Mouse (Mus musculus): ENCODE measurements around the gene Eif4a2.

Eif4a2 gene

DNA sequence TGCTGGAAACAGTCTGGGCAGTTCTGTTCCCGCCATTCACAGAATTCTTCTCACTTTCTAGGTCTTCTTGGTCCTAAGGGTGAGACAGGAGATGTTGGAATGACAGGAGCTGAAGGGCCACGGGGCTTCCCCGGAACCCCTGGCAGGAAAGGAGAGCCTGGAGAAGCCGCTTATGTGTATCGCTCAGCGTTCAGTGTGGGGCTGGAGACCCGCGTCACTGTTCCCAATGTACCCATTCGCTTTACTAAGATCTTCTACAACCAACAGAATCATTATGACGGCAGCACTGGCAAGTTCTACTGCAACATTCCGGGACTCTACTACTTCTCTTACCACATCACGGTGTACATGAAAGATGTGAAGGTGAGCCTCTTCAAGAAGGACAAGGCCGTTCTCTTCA is 49.8 kb downstream of the Eif4a2 start:
- CTCF ChIA-PET, result no interaction called here
- POLR2A ChIA-PET, result no interaction called here

DNA sequence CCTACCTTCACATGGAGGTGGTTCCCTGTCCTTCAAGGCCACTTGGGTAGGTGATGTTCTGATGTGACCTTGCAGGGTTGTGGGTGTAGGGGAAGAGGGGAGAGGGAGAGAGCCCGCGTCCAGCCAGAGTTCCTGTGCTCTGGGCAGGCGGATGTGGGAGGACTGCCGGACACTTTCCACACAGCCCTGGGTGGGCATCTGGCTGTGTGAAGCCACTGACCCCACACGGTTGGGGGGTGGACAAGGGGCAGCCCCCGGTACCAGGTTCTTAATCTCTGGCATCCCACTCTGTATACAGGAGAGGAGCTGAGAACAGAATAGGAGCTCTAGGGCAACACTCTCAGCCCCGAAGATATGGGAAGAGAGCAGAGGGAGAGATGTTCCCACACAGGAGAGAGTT is 51.0 kb downstream of the Eif4a2 start:
- POLR2A ChIA-PET, result interaction anchor here in 1 of 4 experiments (1.1 to 1.3 kb wide), 2 partner anchors 58 to 107 kb away, joined by 3 to 4 read pairs; no protein-coding TSS in a partner anchor
- CTCF ChIA-PET, result interaction anchor here in 1 of 4 experiments (0.6 kb wide), 1 partner anchor 57 kb away, joined by 8 read pairs; no protein-coding TSS in a partner anchor

DNA sequence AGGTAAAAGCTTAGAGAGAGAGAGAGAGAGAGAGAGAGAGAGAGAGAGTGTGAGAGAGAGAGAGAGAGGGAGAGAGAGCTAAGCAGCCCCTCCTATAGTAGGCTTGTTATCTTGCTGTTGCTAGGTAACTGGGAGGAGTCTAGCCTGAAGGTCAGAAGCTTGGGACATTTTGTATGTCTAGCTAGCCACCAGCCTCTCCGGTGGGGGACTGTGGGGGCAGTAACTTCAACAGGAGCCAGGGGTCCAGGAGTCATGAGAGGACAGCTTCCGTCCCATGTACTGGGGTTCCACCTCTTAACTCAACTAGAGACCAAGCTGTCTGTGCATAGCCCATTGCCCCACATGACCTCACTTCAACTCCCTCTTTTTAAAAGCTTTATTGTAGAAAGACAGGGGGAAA is 51.7 kb downstream of the Eif4a2 start:
- CTCF ChIA-PET, result interaction anchor here in 3 of 4 experiments (0.6 to 1.2 kb wide), 4 partner anchors 21 to 144 kb away, joined by 3 to 8 read pairs (median 6); no protein-coding TSS in a partner anchor
- POLR2A ChIA-PET, result interaction anchor here in 3 of 4 experiments (0.7 to 1.3 kb wide), 5 partner anchors 52 to 951 kb away, joined by 3 to 5 read pairs (median 4); partner anchors contain the start of gene Eif4a2 (in 1 of the 3)

DNA sequence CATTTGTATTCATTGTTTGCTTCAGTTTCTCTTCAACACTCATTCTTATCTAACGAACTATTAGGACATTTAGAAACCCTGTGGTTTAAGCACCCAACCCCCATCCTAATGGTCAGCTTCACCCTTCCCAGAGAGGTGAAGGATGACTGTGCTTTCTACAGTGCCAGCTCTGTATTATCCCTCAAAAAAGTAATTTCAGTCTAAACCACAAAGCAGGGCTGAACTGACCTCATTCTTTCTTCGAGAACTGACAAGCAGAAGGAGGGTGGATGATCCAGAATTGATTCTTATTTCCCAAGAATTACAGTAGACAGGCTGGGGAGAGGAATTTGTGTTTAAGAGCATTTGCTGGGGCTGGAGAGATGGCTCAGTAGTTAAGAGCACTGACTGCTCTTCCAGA is 52.5 kb downstream of the Eif4a2 start:
- POLR2A ChIA-PET, result interaction anchor here in 2 of 4 experiments (0.7 to 1.2 kb wide), 2 partner anchors 25 to 53 kb away, joined by 4 read pairs; partner anchors contain the start of gene Eif4a2 (in 1 of the 2)
- CTCF ChIA-PET, result interaction anchor here in 1 of 4 experiments (1.2 kb wide), 1 partner anchor 72 kb away, joined by 3 read pairs; no protein-coding TSS in a partner anchor

DNA sequence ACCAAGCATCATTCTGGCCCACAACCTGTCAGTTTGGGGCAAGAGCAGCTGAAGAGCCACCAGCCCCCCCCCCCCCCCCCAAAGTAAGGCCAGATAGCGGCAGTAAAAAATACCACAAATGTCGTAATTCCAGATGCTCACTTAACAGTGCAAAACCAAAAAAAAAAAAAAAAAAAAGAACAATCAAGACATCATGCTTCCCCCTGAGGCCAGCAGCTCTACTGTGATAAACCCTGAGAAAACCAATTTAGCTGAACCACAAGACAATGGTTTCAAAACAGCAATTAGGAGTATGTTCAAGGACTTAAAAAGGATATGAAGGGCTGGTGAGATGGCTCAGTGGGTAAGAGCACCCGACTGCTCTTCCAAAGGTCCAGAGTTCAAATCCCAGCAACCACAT is 54.9 kb downstream of the Eif4a2 start:
- CTCF ChIA-PET, result interaction anchor here in 3 of 4 experiments (0.6 to 0.7 kb wide), 4 partner anchors 33 to 513 kb away, joined by 3 to 9 read pairs (median 4); no protein-coding TSS in a partner anchor

More for the DNA sequence above, 54.9 kb downstream of the Eif4a2 start:
- POLR2A ChIA-PET, result interaction anchor here in 2 of 4 experiments (0.6 to 1.4 kb wide), 2 partner anchors 11 to 63 kb away, joined by 3 to 4 read pairs; no protein-coding TSS in a partner anchor
